Mouse (Mus musculus): ENCODE measurements at regions not wholly inside any gene's neighbourhood (a gene's known extent, or its start where the extent isn't known, plus 50 kb on each side); places are given as distances from the start of the nearest gene placed in this dataset.
"Not testable (repeated sequence)": the region's sequence is repeated elsewhere in the genome, so short reads cannot be mapped to it uniquely, and the experiment has no call there.

- no peak overlapping the region for H3K4me2 ChIP-seq (replicated peaks; ENCODE audit: low read depth, low read length)
- no peak overlapping the region for H3K4me3 ChIP-seq (ENCODE audit: low read depth, low read length)
- no peak for DNase-seq (ENCODE audit: low spot score)
- WGBS = 69% methylated on average over 2 of the region's 2 CpGs
- no peak overlapping the region for H3K9ac ChIP-seq (ENCODE audit: low read depth, low read length)
- H3K27ac ChIP-seq (ENCODE audit: low read depth, low read length) = no peak overlapping the region
- ATAC-seq (ENCODE audit: low FRiP score) = no peak
- H3K4me1 ChIP-seq (replicated peaks; ENCODE audit: control insufficient read depth, insufficient read depth, low read length) = no peaks in the 10 kb centered on the region
- H3K27me3 ChIP-seq (ENCODE audit: control insufficient read depth, insufficient read depth, low read length) = no peaks in the 10 kb centered on the region
- no peaks in the 10 kb centered on the region for H3K9me3 ChIP-seq (ENCODE audit: control insufficient read depth, low read length)
- no peaks in the 10 kb centered on the region for H3K36me3 ChIP-seq (ENCODE audit: control insufficient read depth, insufficient read depth, low read length)
These were observed 987.6 kb upstream of the Gm38303 start for GRCm38 (mm10) chr3:11323101-11323500.

- H3K36me3 ChIP-seq (ENCODE audit: control insufficient read depth, insufficient read depth, low read length) = no peaks in the 10 kb centered on the region
- no peak for ATAC-seq (ENCODE audit: low FRiP score)
- 79% methylated on average over 3 of the region's 3 CpGs for whole genome bisulfite sequencing
These were observed 957.5 kb upstream of the Gm38303 start for GRCm38 (mm10) chr3:11293001-11293400.

GRCm38 (mm10) chr3:11261052-11261451, 925.6 kb upstream of the Gm38303 start:
- H3K27me3 ChIP-seq (ENCODE audit: control insufficient read depth, insufficient read depth, low read length) = no peaks in the 10 kb centered on the region
- no peak overlapping the region for H3K4me3 ChIP-seq (ENCODE audit: low read depth, low read length)
- DNase-seq (ENCODE audit: low spot score) = no peak
- no peak overlapping the region for H3K9ac ChIP-seq (ENCODE audit: low read depth, low read length)
- no peak for ATAC-seq (ENCODE audit: low FRiP score)
- no peak overlapping the region for H3K27ac ChIP-seq (ENCODE audit: low read depth, low read length)
- 85% methylated on average over 3 of the region's 3 CpGs for WGBS
- H3K4me2 ChIP-seq (replicated peaks; ENCODE audit: low read depth, low read length) = no peak overlapping the region
- H3K4me1 ChIP-seq (replicated peaks; ENCODE audit: control insufficient read depth, insufficient read depth, low read length) = no peaks in the 10 kb centered on the region
- no peaks in the 10 kb centered on the region for H3K36me3 ChIP-seq (ENCODE audit: control insufficient read depth, insufficient read depth, low read length)
- H3K9me3 ChIP-seq (ENCODE audit: control insufficient read depth, low read length) = no peaks in the 10 kb centered on the region

More at GRCm38 (mm10) chr3:11293001-11293400, 957.5 kb upstream of the Gm38303 start:
- Histone ChIP-seq H3K9me3 (ENCODE audit: control insufficient read depth, low read length) (no peaks in the 10 kb centered on the region), H3K4me2 (replicated peaks; ENCODE audit: low read depth, low read length) (no peak overlapping the region), H3K9ac (ENCODE audit: low read depth, low read length) (no peak overlapping the region), H3K27ac (ENCODE audit: low read depth, low read length) (no peak overlapping the region), H3K4me3 (ENCODE audit: low read depth, low read length) (no peak overlapping the region), H3K4me1 (replicated peaks; ENCODE audit: control insufficient read depth, insufficient read depth, low read length) (no peaks in the 10 kb centered on the region), H3K27me3 (ENCODE audit: control insufficient read depth, insufficient read depth, low read length) (no peaks in the 10 kb centered on the region)
- DNase-seq (ENCODE audit: low spot score) = no peak

GRCm38 (mm10) chr3:11213996-11214395, 878.5 kb upstream of the Gm38303 start:
- Histone ChIP-seq H3K4me2 (replicated peaks; ENCODE audit: low read depth, low read length) (no peak overlapping the region), H3K27ac (ENCODE audit: low read depth, low read length) (no peak overlapping the region), H3K27me3 (ENCODE audit: control insufficient read depth, insufficient read depth, low read length) (no peaks in the 10 kb centered on the region), H3K4me1 (replicated peaks; ENCODE audit: control insufficient read depth, insufficient read depth, low read length) (no peaks in the 10 kb centered on the region), H3K9me3 (ENCODE audit: control insufficient read depth, low read length) (no peaks in the 10 kb centered on the region), H3K9ac (ENCODE audit: low read depth, low read length) (no peak overlapping the region), H3K36me3 (ENCODE audit: control insufficient read depth, insufficient read depth, low read length) (no peaks in the 10 kb centered on the region), H3K4me3 (ENCODE audit: low read depth, low read length) (no peak overlapping the region)
- DNase-seq (ENCODE audit: low spot score) (no peak), ATAC-seq (ENCODE audit: low FRiP score) (no peak)
- WGBS = 89% methylated on average over 2 of the region's 2 CpGs

- H3K4me3 ChIP-seq (ENCODE audit: low read depth, low read length); H3K9ac ChIP-seq (ENCODE audit: low read depth, low read length); H3K4me1 ChIP-seq (replicated peaks; ENCODE audit: control insufficient read depth, insufficient read depth, low read length); H3K27me3 ChIP-seq (ENCODE audit: control insufficient read depth, insufficient read depth, low read length); H3K36me3 ChIP-seq (ENCODE audit: control insufficient read depth, insufficient read depth, low read length); H3K4me2 ChIP-seq (replicated peaks; ENCODE audit: low read depth, low read length); H3K27ac ChIP-seq (ENCODE audit: low read depth, low read length); H3K9me3 ChIP-seq (ENCODE audit: control insufficient read depth, low read length): not testable (repeated sequence)
- ATAC-seq (ENCODE audit: low FRiP score) = 0 out of 2 replicates have a peak, but pooled peaks have one; percentile 44
- peak; percentile 29 for DNase-seq (ENCODE audit: low spot score)
- 37% methylated on average over 9 of the region's 9 CpGs for WGBS
These were observed 877.6 kb upstream of the Gm38303 start for GRCm38 (mm10) chr3:11212921-11213648.

- not testable (repeated sequence) for DNase-seq (ENCODE audit: low spot score); H3K9ac ChIP-seq (ENCODE audit: low read depth, low read length); H3K4me3 ChIP-seq (ENCODE audit: low read depth, low read length); H3K4me2 ChIP-seq (replicated peaks; ENCODE audit: low read depth, low read length); H3K4me1 ChIP-seq (replicated peaks; ENCODE audit: control insufficient read depth, insufficient read depth, low read length); H3K27ac ChIP-seq (ENCODE audit: low read depth, low read length); H3K27me3 ChIP-seq (ENCODE audit: control insufficient read depth, insufficient read depth, low read length); H3K36me3 ChIP-seq (ENCODE audit: control insufficient read depth, insufficient read depth, low read length); H3K9me3 ChIP-seq (ENCODE audit: control insufficient read depth, low read length)
- ATAC-seq (ENCODE audit: low FRiP score) = peak; percentile 49; the same call in 1 of the 2 replicates
- WGBS = 35% methylated on average over 4 of the region's 4 CpGs
These were observed 876.9 kb upstream of the Gm38303 start for GRCm38 (mm10) chr3:11212290-11212912.

- not testable (repeated sequence) for H3K4me1 ChIP-seq (replicated peaks; ENCODE audit: control insufficient read depth, insufficient read depth, low read length); H3K36me3 ChIP-seq (ENCODE audit: control insufficient read depth, insufficient read depth, low read length); DNase-seq (ENCODE audit: low spot score); H3K27me3 ChIP-seq (ENCODE audit: control insufficient read depth, insufficient read depth, low read length); H3K9ac ChIP-seq (ENCODE audit: low read depth, low read length); H3K27ac ChIP-seq (ENCODE audit: low read depth, low read length); H3K4me3 ChIP-seq (ENCODE audit: low read depth, low read length); H3K4me2 ChIP-seq (replicated peaks; ENCODE audit: low read depth, low read length); ATAC-seq (ENCODE audit: low FRiP score); H3K9me3 ChIP-seq (ENCODE audit: control insufficient read depth, low read length)
- 60% methylated on average over 10 of the region's 10 CpGs for WGBS
These were observed 875.7 kb upstream of the Gm38303 start for GRCm38 (mm10) chr3:11210920-11211811.

GRCm38 (mm10) chr3:11174002-11174401, 838.5 kb upstream of the Gm38303 start:
- H3K36me3 ChIP-seq (ENCODE audit: control insufficient read depth, insufficient read depth, low read length) = no peaks in the 10 kb centered on the region
- H3K4me2 ChIP-seq (replicated peaks; ENCODE audit: low read depth, low read length) = no peak overlapping the region
- ATAC-seq (ENCODE audit: low FRiP score) (no peak), DNase-seq (ENCODE audit: low spot score) (no peak)
- H3K27ac ChIP-seq (ENCODE audit: low read depth, low read length) = no peak overlapping the region
- WGBS = 83% methylated on average over 2 of the region's 2 CpGs
- no peak overlapping the region for H3K9ac ChIP-seq (ENCODE audit: low read depth, low read length)
- no peak overlapping the region for H3K4me3 ChIP-seq (ENCODE audit: low read depth, low read length)
- no peaks in the 10 kb centered on the region for H3K27me3 ChIP-seq (ENCODE audit: control insufficient read depth, insufficient read depth, low read length)
- no peaks in the 10 kb centered on the region for H3K4me1 ChIP-seq (replicated peaks; ENCODE audit: control insufficient read depth, insufficient read depth, low read length)
- no peaks in the 10 kb centered on the region for H3K9me3 ChIP-seq (ENCODE audit: control insufficient read depth, low read length)
